Mouse (Mus musculus): ENCODE measurements around the gene Bcl10. TPM values are rescaled to one million over a fixed set of nuclear protein-coding genes. Genes with fewer than 3 reads are reported as not detected.
A peak's percentile ranks its signal among the peaks of the same experiment; 100 is the strongest.
"Not testable (repeated sequence)": the region's sequence is repeated elsewhere in the genome, so short reads cannot be mapped to it uniquely, and the experiment has no call there.

Bcl10 gene
- polyA plus RNA-seq, 1 experiment from 2014 or later: 57.7 TPM

- no peak overlapping the region for H3K4me3 ChIP-seq (replicated peaks; ENCODE audit: low read depth, low read length)
- H3K36me3 ChIP-seq (ENCODE audit: insufficient read depth, low read length): no peaks in the 10 kb centered on the region
- no peak overlapping the region for H3K9ac ChIP-seq (ENCODE audit: low read depth, low read length)
- H3K4me2 ChIP-seq (ENCODE audit: low read length): peak overlapping the region; percentile 23; the same call in 1 of the 2 replicates
- no peaks in the 10 kb centered on the region for H3K27me3 ChIP-seq (ENCODE audit: insufficient read depth, low read length)
- DNase-seq (ENCODE audit: low spot score) (peak; percentile 52), ATAC-seq (replicated peaks; ENCODE audit: low FRiP score, low read depth) (no peak)
- peak overlapping the region; percentile 68; the same call in 1 of the 2 replicates for H3K27ac ChIP-seq
- WGBS: 35% methylated on average over 10 of the region's 10 CpGs
- H3K4me1 ChIP-seq (replicated peaks; ENCODE audit: insufficient read depth, low read length): peaks cover 3% of the 10 kb centered on the region; the same call in 1 of the 2 replicates
- TF ChIP-seq CTCF (IDR thresholded peaks at IDR 0.05; ENCODE audit: low read depth): no peak
- H3K9me3 ChIP-seq (replicated peaks; ENCODE audit: low read length): no peaks in the 10 kb centered on the region
Observed at GRCm38 (mm10) chr3:145964018-145964387, 41.4 kb downstream of the Bcl10 start.

DNA sequence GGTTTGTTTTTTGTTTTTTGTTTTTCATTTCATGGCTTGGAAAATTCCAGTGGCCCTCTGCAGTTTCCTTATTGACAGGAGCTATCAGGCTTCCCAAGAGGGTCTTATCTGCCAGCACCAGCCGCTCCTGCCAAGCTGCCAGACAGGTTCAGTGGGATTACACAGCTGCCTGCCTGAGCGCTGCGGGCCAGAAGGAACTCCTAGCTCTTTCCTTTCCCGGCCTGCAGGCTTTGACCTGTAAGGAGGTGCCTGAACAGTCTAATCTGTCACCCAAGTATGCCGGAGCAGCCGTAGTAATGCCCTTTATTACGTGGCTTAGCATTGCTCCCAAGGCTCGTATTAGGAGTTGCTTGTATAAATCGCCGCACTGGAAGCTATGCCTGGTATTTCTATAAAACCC lies 41.9 kb downstream of the Bcl10 start:
- H3K9me3 ChIP-seq (replicated peaks; ENCODE audit: low read length): no peaks in the 10 kb centered on the region
- peak overlapping the region; percentile 68 for H3K27ac ChIP-seq
- no peaks in the 10 kb centered on the region for H3K36me3 ChIP-seq (ENCODE audit: insufficient read depth, low read length)
- TF ChIP-seq CTCF (IDR thresholded peaks at IDR 0.05; ENCODE audit: low read depth): no peak
- H3K4me2 ChIP-seq (ENCODE audit: low read length): peak overlapping the region; percentile 23; the same call in 1 of the 2 replicates
- WGBS: 14% methylated on average over 10 of the region's 10 CpGs
- DNase-seq (ENCODE audit: low spot score) (peak; percentile 79), ATAC-seq (replicated peaks; ENCODE audit: low FRiP score, low read depth) (no peak; the same call in 1 of the 2 replicates)
- H3K4me1 ChIP-seq (replicated peaks; ENCODE audit: insufficient read depth, low read length): peaks cover 3% of the 10 kb centered on the region; the same call in 1 of the 2 replicates
- no peak overlapping the region for H3K4me3 ChIP-seq (replicated peaks; ENCODE audit: low read depth, low read length)
- no peaks in the 10 kb centered on the region for H3K27me3 ChIP-seq (ENCODE audit: insufficient read depth, low read length)
- H3K9ac ChIP-seq (ENCODE audit: low read depth, low read length): no peak overlapping the region

GRCm38 (mm10) chr3:145965583-145965982 lies 43.0 kb downstream of the Bcl10 start:
- H3K27ac ChIP-seq; H3K9me3 ChIP-seq (replicated peaks; ENCODE audit: low read length): not testable (repeated sequence)

GRCm38 (mm10) chr3:145966806-145967205 lies 44.2 kb downstream of the Bcl10 start:
- no peaks in the 10 kb centered on the region for H3K27me3 ChIP-seq (ENCODE audit: insufficient read depth, low read length)
- H3K4me3 ChIP-seq (replicated peaks; ENCODE audit: low read depth, low read length): no peak overlapping the region
- peaks cover 3% of the 10 kb centered on the region; the same call in 1 of the 2 replicates for H3K4me1 ChIP-seq (replicated peaks; ENCODE audit: insufficient read depth, low read length)
- TF ChIP-seq CTCF (IDR thresholded peaks at IDR 0.05; ENCODE audit: low read depth): no peak
- no peak overlapping the region for H3K9ac ChIP-seq (ENCODE audit: low read depth, low read length)
- no peak overlapping the region for H3K4me2 ChIP-seq (ENCODE audit: low read length)
- no peaks in the 10 kb centered on the region for H3K9me3 ChIP-seq (replicated peaks; ENCODE audit: low read length)
- no peak overlapping the region for H3K27ac ChIP-seq
- WGBS: 86% methylated on average over 5 of the region's 5 CpGs
- no peak for DNase-seq (ENCODE audit: low spot score)
- H3K36me3 ChIP-seq (ENCODE audit: insufficient read depth, low read length): no peaks in the 10 kb centered on the region
- ATAC-seq (replicated peaks; ENCODE audit: low FRiP score, low read depth): no peak

More at GRCm38 (mm10) chr3:145965583-145965982, 43.0 kb downstream of the Bcl10 start:
- not testable (repeated sequence) for H3K36me3 ChIP-seq (ENCODE audit: insufficient read depth, low read length); H3K9ac ChIP-seq (ENCODE audit: low read depth, low read length); ATAC-seq (replicated peaks; ENCODE audit: low FRiP score, low read depth); H3K4me3 ChIP-seq (replicated peaks; ENCODE audit: low read depth, low read length); H3K27me3 ChIP-seq (ENCODE audit: insufficient read depth, low read length); H3K4me1 ChIP-seq (replicated peaks; ENCODE audit: insufficient read depth, low read length); H3K4me2 ChIP-seq (ENCODE audit: low read length); DNase-seq (ENCODE audit: low spot score)
- 80% methylated on average over 3 of the region's 3 CpGs for WGBS

- Histone ChIP-seq H3K4me3 (replicated peaks; ENCODE audit: low read depth, low read length) (no peak overlapping the region), H3K4me1 (replicated peaks; ENCODE audit: insufficient read depth, low read length) (0 out of 2 replicates have a peak, but pooled peaks cover 3% of the 10 kb centered on the region), H3K36me3 (ENCODE audit: insufficient read depth, low read length) (no peaks in the 10 kb centered on the region), H3K27me3 (ENCODE audit: insufficient read depth, low read length) (no peaks in the 10 kb centered on the region), H3K9me3 (replicated peaks; ENCODE audit: low read length) (no peaks in the 10 kb centered on the region), H3K4me2 (ENCODE audit: low read length) (peak overlapping the region; percentile 16; the same call in 1 of the 2 replicates), H3K9ac (ENCODE audit: low read depth, low read length) (no peak overlapping the region), H3K27ac (peak overlapping the region; percentile 75)
- WGBS: 25% methylated on average over 14 of the region's 14 CpGs
- TF ChIP-seq CTCF (IDR thresholded peaks at IDR 0.05; ENCODE audit: low read depth): no peak
- ATAC-seq (replicated peaks; ENCODE audit: low FRiP score, low read depth) (peak; percentile 86), DNase-seq (ENCODE audit: low spot score) (peak; percentile 69)
Observed at GRCm38 (mm10) chr3:145969031-145969501, 46.5 kb downstream of the Bcl10 start.

- Histone ChIP-seq H3K4me3 (replicated peaks; ENCODE audit: low read depth, low read length) (no peak overlapping the region), H3K9me3 (replicated peaks; ENCODE audit: low read length) (no peaks in the 10 kb centered on the region), H3K4me1 (replicated peaks; ENCODE audit: insufficient read depth, low read length) (no peaks in the 10 kb centered on the region), H3K27me3 (ENCODE audit: insufficient read depth, low read length) (no peaks in the 10 kb centered on the region), H3K9ac (ENCODE audit: low read depth, low read length) (no peak overlapping the region), H3K4me2 (ENCODE audit: low read length) (no peak overlapping the region), H3K27ac (no peak overlapping the region), H3K36me3 (ENCODE audit: insufficient read depth, low read length) (no peaks in the 10 kb centered on the region)
- DNase-seq (ENCODE audit: low spot score) (no peak), ATAC-seq (replicated peaks; ENCODE audit: low FRiP score, low read depth) (no peak)
- 71% methylated on average over 10 of the region's 10 CpGs for WGBS
- TF ChIP-seq CTCF (IDR thresholded peaks at IDR 0.05; ENCODE audit: low read depth): no peak
Observed at GRCm38 (mm10) chr3:145971501-145971900, 48.9 kb downstream of the Bcl10 start.

DNA sequence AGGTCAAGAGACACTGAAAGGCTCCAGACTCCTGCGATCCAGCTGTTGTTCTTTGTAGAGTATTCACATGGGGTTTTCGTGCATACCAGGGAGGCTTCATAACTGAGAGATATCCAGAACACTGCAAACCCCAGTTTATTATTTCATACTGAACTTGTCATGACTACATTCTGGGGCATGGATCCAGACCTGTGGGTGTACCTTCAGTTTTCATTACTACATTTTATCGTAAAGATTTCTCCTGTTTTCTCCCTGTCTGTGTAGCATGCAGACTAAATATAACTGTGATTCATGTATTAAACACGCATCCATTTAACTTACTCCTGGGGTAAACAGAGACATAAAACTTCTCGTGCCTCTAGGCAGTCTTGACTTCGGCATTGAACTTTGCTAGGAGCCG lies 52.4 kb downstream of the Bcl10 start:
- Histone ChIP-seq H3K4me1 (replicated peaks; ENCODE audit: insufficient read depth, low read length) (no peaks in the 10 kb centered on the region), H3K9me3 (replicated peaks; ENCODE audit: low read length) (no peaks in the 10 kb centered on the region), H3K27ac (no peak overlapping the region), H3K4me3 (replicated peaks; ENCODE audit: low read depth, low read length) (no peak overlapping the region), H3K36me3 (ENCODE audit: insufficient read depth, low read length) (no peaks in the 10 kb centered on the region), H3K27me3 (ENCODE audit: insufficient read depth, low read length) (no peaks in the 10 kb centered on the region), H3K4me2 (ENCODE audit: low read length) (no peak overlapping the region), H3K9ac (ENCODE audit: low read depth, low read length) (no peak overlapping the region)
- 85% methylated on average over 7 of the region's 7 CpGs for WGBS
- ATAC-seq (replicated peaks; ENCODE audit: low FRiP score, low read depth) (no peak), DNase-seq (ENCODE audit: low spot score) (no peak)
- no peak for TF ChIP-seq CTCF (IDR thresholded peaks at IDR 0.05; ENCODE audit: low read depth)

Other genes with a start within 250 kb of the Bcl10 start
- gene Ddah1, start 164.1 kb upstream of the Bcl10 start, polyA plus RNA-seq (2015; fragmentation: Nextera tagmentation; extraction: Ambion mirVana): 108 and 119 TPM in 2 replicates
- 43.1 and 48.2 TPM in 2 replicates for gene 2410004B18Rik, start 15.2 kb downstream of the Bcl10 start, polyA plus RNA-seq (2015; fragmentation: Nextera tagmentation; extraction: Ambion mirVana)
- 1.8 and 1.9 TPM in 2 replicates for gene Syde2, start 65.1 kb downstream of the Bcl10 start, polyA plus RNA-seq (2015; fragmentation: Nextera tagmentation; extraction: Ambion mirVana)
- 0.21 and 0.37 TPM in 2 replicates for gene Wdr63, start 185.3 kb downstream of the Bcl10 start, polyA plus RNA-seq (2015; fragmentation: Nextera tagmentation; extraction: Ambion mirVana)
- gene Mcoln3, start 194.6 kb downstream of the Bcl10 start, polyA plus RNA-seq (2015; fragmentation: Nextera tagmentation; extraction: Ambion mirVana): 34.7 and 40.4 TPM in 2 replicates
- 1.4 and 1.5 TPM in 2 replicates for gene Mcoln2, start 227.0 kb downstream of the Bcl10 start, polyA plus RNA-seq (2015; fragmentation: Nextera tagmentation; extraction: Ambion mirVana)